Comparison of ENCODE assay signal across 8 mouse cellular contexts in the genomic region with DNA sequence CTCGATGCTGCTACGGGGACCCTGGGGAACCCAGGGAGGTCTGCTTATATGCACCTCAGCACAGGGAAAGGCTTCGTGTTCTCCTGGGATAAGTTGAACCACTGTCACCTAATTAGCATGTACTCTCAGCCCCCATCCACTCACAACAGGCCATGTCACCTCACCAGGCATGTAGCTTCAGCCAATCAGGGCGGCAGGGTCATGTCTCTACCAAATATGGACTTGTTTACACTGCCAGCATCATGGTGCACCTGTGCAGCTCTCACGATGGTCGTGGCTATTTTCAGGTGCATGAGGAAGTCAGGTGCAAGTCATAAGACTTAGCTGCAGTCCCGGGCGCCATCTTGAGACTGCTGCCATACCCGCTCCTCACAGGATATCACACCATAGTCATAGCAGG. TPM values are rescaled to one million over a fixed set of nuclear protein-coding genes. Genes with fewer than 3 reads are reported as not detected.
DNase-seq lines count a peak whose midpoint lies in the region; ATAC-seq and TF ChIP-seq lines count a peak whose summit lies in the region.
"Not testable (repeated sequence)": the region's sequence is repeated elsewhere in the genome, so short reads cannot be mapped to it uniquely, and the experiment has no call there.

A gene (minus strand): TSS at position 101 of the 400 bp plus-strand sequence.

- H3K4me3 ChIP-seq in embryonic facial prominence, embryonic 15.5 days (replicated peaks); kidney, postnatal 0 days (replicated peaks; ENCODE audit: low read depth, low read length); limb, embryonic 13.5 days; midbrain, embryonic 12.5 days; stomach, postnatal 0 days (ENCODE audit: low read depth, low read length): not testable (repeated sequence)

- not testable (repeated sequence) for H3K4me2 ChIP-seq in embryonic facial prominence, embryonic 15.5 days (replicated peaks); kidney, postnatal 0 days (ENCODE audit: low read length); limb, embryonic 13.5 days (replicated peaks); midbrain, embryonic 12.5 days (replicated peaks); stomach, postnatal 0 days (replicated peaks; ENCODE audit: low read depth)

- ATAC-seq in embryonic facial prominence, embryonic 15.5 days (ENCODE audit: insufficient number of reproducible peaks, low FRiP score, low TSS enrichment, low read depth); kidney, postnatal 0 days (replicated peaks; ENCODE audit: low FRiP score, low read depth); limb, embryonic 13.5 days (ENCODE audit: low FRiP score, low read depth); midbrain, embryonic 12.5 days (ENCODE audit: low FRiP score, low read depth); stomach, postnatal 0 days (ENCODE audit: low FRiP score, low TSS enrichment): not testable (repeated sequence)

- not testable (repeated sequence) for DNase-seq in adrenal gland, adult 2 months; gastrocnemius, postnatal 36 days; heart, postnatal 4 days; kidney, postnatal 0 days (ENCODE audit: low spot score); stomach, postnatal 0 days (ENCODE audit: low spot score)

- not testable (repeated sequence) for H3K4me1 ChIP-seq in embryonic facial prominence, embryonic 15.5 days; kidney, postnatal 0 days (replicated peaks; ENCODE audit: insufficient read depth, low read length); limb, embryonic 13.5 days; midbrain, embryonic 12.5 days; stomach, postnatal 0 days (replicated peaks; ENCODE audit: control insufficient read depth, insufficient read depth)

- H3K36me3 ChIP-seq in embryonic facial prominence, embryonic 15.5 days; kidney, postnatal 0 days (ENCODE audit: insufficient read depth, low read length); limb, embryonic 13.5 days; midbrain, embryonic 12.5 days; stomach, postnatal 0 days (ENCODE audit: control insufficient read depth, insufficient read depth, low read length): not testable (repeated sequence)

- not testable (repeated sequence) for H3K27ac ChIP-seq in embryonic facial prominence, embryonic 15.5 days (replicated peaks); kidney, postnatal 0 days; limb, embryonic 13.5 days; midbrain, embryonic 12.5 days (replicated peaks); stomach, postnatal 0 days (replicated peaks)

- intact Hi-C loops in gastrocnemius, postnatal 36 days (cut with DNase I), result not testable (repeated sequence)

- not testable (repeated sequence) for TF ChIP-seq CTCF in kidney, postnatal 0 days (IDR thresholded peaks at IDR 0.05; ENCODE audit: low read depth); stomach, postnatal 0 days (IDR thresholded peaks at IDR 0.05; ENCODE audit: low read depth)

- 93% methylated on average over 9 of the region's 9 CpGs for WGBS in embryonic facial prominence, embryonic 15.5 days
- WGBS in kidney, postnatal 0 days, result 91% methylated on average over 9 of the region's 9 CpGs
- 90% methylated on average over 9 of the region's 9 CpGs for WGBS in limb, embryonic 13.5 days
- 90% methylated on average over 9 of the region's 9 CpGs for WGBS in midbrain, embryonic 12.5 days
- 89% methylated on average over 9 of the region's 9 CpGs for WGBS in stomach, postnatal 0 days

- TF ChIP-seq EP300 in stomach, postnatal 0 days (optimal IDR thresholded peaks at IDR 0.05), result not testable (repeated sequence)

- not testable (repeated sequence) for H3K9me3 ChIP-seq in embryonic facial prominence, embryonic 15.5 days (replicated peaks); kidney, postnatal 0 days (replicated peaks; ENCODE audit: low read length); limb, embryonic 13.5 days; midbrain, embryonic 12.5 days; stomach, postnatal 0 days (ENCODE audit: control insufficient read depth, low read length)

- H3K27me3 ChIP-seq in embryonic facial prominence, embryonic 15.5 days; kidney, postnatal 0 days (ENCODE audit: insufficient read depth, low read length); limb, embryonic 13.5 days; midbrain, embryonic 12.5 days; stomach, postnatal 0 days (ENCODE audit: control insufficient read depth, insufficient read depth, low read length): not testable (repeated sequence)

- not testable (repeated sequence) for H3K9ac ChIP-seq in embryonic facial prominence, embryonic 15.5 days; kidney, postnatal 0 days (ENCODE audit: low read depth, low read length); limb, embryonic 13.5 days; midbrain, embryonic 12.5 days (replicated peaks); stomach, postnatal 0 days (ENCODE audit: low read length)

RNA-seq across cellular contexts. Expression of the gene that starts here (rescaled TPM):
- total RNA-seq in adrenal gland, adult 2 months (2021), result 10 to 100 TPM; 45.5 to 47.6 TPM
- 20.1 and 21.2 TPM in 2 replicates for polyA plus RNA-seq in adrenal gland, adult 2 months (2012; rRNA removed)
- 59.7 and 66.7 TPM in 2 replicates for polyA plus RNA-seq in embryonic facial prominence, embryonic 15.5 days (2015; fragmentation: Nextera tagmentation; extraction: Ambion mirVana)
- total RNA-seq in gastrocnemius, postnatal 36 days (2021), result 10 to 100 TPM; 59.7 to 65.3 TPM
- total RNA-seq in heart, postnatal 4 days (2021), result 10 to 100 TPM; 91.3 to 93.2 TPM
- polyA plus RNA-seq in kidney, postnatal 0 days (2015; fragmentation: Nextera tagmentation; extraction: Ambion mirVana), result 12.1 and 13.9 TPM in 2 replicates
- polyA plus RNA-seq in limb, embryonic 13.5 days (2015; fragmentation: Nextera tagmentation; extraction: Ambion mirVana), result 60.0 and 68.8 TPM in 2 replicates
- 131 and 133 TPM in 2 replicates for polyA plus RNA-seq in midbrain, embryonic 12.5 days (2016; fragmentation: Nextera tagmentation; extraction: Ambion mirVana)
- polyA plus RNA-seq in stomach, postnatal 0 days (2015; fragmentation: Nextera tagmentation; extraction: Ambion mirVana), result 23.4 and 26.7 TPM in 2 replicates
